Mouse (Mus musculus) lung, embryonic 16.5 days (tissue): Measurements from ENCODE around the gene Afg1l. TPM values are rescaled to one million over a fixed set of nuclear protein-coding genes. Genes with fewer than 3 reads are reported as not detected.

Experiments
- ATAC-seq: fragments of 200-750 bp; cut with Nextera tagmentation; 2 replicates; pipeline ENCODE4 v1.8.0; 2017; ENCODE audit warnings: low read depth, mild to moderate bottlenecking, moderate library complexity
- H3K27ac ChIP-seq: fragments of 300-500 bp; sonication (generic); 2 replicates; pipeline ENCODE4 v1.5.1; 2014; ENCODE audit warnings: mild to moderate bottlenecking, control low read depth, low read length
- H3K27me3 ChIP-seq: fragments of 300-500 bp; sonication (generic); 2 replicates; pipeline ENCODE4 v1.6.1; 2014; ENCODE audit warnings: low read depth, low read length, mixed read lengths; ENCODE audit not compliant: control insufficient read depth, insufficient read depth
- H3K36me3 ChIP-seq: fragments of 300-500 bp; sonication (generic); 2 replicates; pipeline ENCODE4 v1.6.1; 2014; ENCODE audit warnings: low read length; ENCODE audit not compliant: control insufficient read depth, insufficient read depth
- H3K4me1 ChIP-seq: fragments of 300-500 bp; sonication (generic); replicated peaks from 2 replicates; pipeline ENCODE4 v1.6.1; 2014; ENCODE audit warnings: low read length, mixed read lengths; ENCODE audit not compliant: control insufficient read depth, insufficient read depth
- H3K4me2 ChIP-seq: fragments of 300-500 bp; sonication (generic); 2 replicates; pipeline ENCODE4 v1.6.1; 2014; ENCODE audit warnings: low read depth, low read length, control low read depth
- H3K4me3 ChIP-seq: fragments of 300-500 bp; sonication (generic); 2 replicates; pipeline ENCODE4 v1.5.1; 2014; ENCODE audit warnings: mild to moderate bottlenecking, low read length, control low read depth
- H3K9ac ChIP-seq: fragments of 300-500 bp; sonication (generic); 2 replicates; pipeline ENCODE4 v1.6.1; 2014; ENCODE audit warnings: low read length, control low read depth
- H3K9me3 ChIP-seq: fragments of 300-500 bp; sonication (generic); 2 replicates; pipeline ENCODE4 v1.6.1; 2016; ENCODE audit warnings: low read length; ENCODE audit not compliant: control insufficient read depth
- WGBS: fragments of 180-500 bp; shearing (Covaris S2); extraction: QIAGEN DNeasy Blood & Tissue Kit; methylation state at CpG from one replicate; pipeline ENCODE4 v1.1.7; 2014; 5-methylcytosine and 5-hydroxymethylcytosine counted together
- polyA plus RNA-seq: library from polyadenylated mRNA; unstranded; fragments of >200 nt; fragmentation: Nextera tagmentation; extraction: Ambion mirVana; gene quantifications from 2 replicates; pipeline ENCODE4 v1.2.1, GENCODE M21; 2015

Afg1l gene
- polyA plus RNA-seq, 1 experiment from 2014 or later = 9.6 TPM

DNA sequence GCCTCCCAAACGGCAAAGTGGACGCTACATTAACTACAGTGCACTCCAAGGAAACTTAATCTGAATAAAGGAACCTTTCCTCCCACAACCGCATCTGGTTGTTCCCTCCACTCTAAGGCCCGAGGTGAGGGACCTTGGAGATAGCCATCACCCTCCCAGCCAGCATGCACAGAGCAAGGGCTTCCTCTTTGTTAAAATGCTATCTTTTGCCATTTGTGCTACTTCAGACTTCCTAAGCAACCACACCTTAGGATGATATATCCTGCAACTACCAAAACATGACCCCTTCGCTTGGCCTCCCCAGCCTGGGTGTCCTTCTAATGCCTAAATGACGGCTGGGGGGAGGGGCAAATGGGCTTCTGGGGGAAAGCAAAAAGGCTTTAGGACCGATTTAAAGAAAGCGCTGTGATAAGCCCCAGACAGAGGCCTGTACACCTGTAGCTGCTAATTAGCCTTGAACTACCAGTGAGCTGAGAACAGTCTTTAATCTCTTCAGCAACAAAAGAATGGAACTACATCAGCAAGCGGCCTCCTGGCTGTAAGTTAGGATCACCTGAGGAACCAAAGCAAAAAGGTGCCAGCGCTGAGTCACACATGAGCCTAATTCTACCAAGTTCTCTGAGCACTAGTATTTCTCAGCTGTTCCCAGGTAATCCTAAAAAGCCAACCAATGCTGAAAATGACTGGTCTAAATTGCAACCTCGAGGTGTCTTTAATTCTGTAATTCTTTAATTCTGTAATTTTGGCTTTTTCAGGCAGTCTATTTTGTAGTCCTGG is 206.7 kb downstream of the Afg1l start:
- Histone ChIP-seq H3K9ac (peak overlapping the region; percentile 27; the same call in 1 of the 2 replicates), H3K36me3 (peaks cover 5% of the 10 kb centered on the region; the same call in 1 of the 2 replicates), H3K4me2 (peak overlapping the region; percentile 28), H3K4me3 (peak overlapping the region; percentile 1; the same call in 1 of the 2 replicates), H3K27me3 (no peaks in the 10 kb centered on the region), H3K27ac (no peak overlapping the region), H3K9me3 (no peaks in the 10 kb centered on the region), H3K4me1 (peaks cover 52% of the 10 kb centered on the region)
- no peak for ATAC-seq
- 60% methylated on average over 11 of the region's 11 CpGs for WGBS

DNA sequence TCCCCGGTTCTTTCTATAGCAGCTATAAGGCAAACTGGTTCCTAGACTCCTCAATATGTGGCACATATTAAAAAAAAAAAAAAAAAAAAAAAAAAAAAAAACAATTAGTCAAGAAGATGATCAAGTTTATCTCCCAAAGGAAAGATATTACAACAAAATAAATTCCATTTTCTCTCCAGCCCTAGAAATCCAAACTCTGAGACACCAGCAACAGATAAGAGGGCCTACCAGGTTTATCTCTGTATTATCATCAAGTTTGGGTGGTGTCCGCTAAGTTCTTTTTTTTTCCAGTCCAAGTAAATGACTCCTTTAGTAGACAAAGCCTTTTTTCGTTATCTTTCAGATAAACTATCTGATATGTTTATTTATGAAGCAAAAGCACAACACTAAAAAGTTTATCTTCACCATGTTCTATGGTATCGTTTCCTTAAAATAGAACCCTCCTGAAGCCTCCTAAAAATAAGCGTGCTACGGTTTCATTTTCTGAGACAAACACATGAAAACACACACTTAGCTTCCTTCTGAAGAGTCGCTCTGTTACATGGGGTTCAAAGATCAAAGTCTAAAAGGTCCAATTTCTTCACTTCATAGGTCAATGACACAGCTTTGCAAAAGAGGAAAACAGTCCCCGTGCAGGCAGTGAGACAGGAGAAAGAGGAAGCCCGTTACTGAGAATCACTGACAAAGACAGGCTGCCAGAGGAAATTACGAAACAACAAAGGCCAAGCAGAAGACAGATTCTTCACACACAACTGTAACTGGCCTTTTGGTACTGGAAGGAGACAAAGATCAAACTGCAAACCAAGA is 207.9 kb downstream of the Afg1l start:
- H3K9ac ChIP-seq = no peak overlapping the region
- H3K4me1 ChIP-seq = peaks cover 52% of the 10 kb centered on the region
- H3K4me2 ChIP-seq = peak overlapping the region; percentile 28; the same call in 1 of the 2 replicates
- H3K4me3 ChIP-seq = no peak overlapping the region
- WGBS = 37% methylated on average over 10 of the region's 10 CpGs
- no peaks in the 10 kb centered on the region; the same call in 1 of the 2 replicates for H3K9me3 ChIP-seq
- H3K27ac ChIP-seq = 0 out of 2 replicates have a peak overlapping the region, but pooled peaks have one; percentile 5
- peaks cover 16% of the 10 kb centered on the region for H3K36me3 ChIP-seq
- no peak for ATAC-seq
- H3K27me3 ChIP-seq = no peaks in the 10 kb centered on the region

- H3K27me3 ChIP-seq = no peaks in the 10 kb centered on the region
- peaks cover 16% of the 10 kb centered on the region for H3K36me3 ChIP-seq
- H3K4me2 ChIP-seq = no peak overlapping the region
- peak overlapping the region; percentile 17; the same call in 1 of the 2 replicates for H3K27ac ChIP-seq
- 48% methylated on average over 15 of the region's 15 CpGs for WGBS
- H3K9me3 ChIP-seq = no peaks in the 10 kb centered on the region; the same call in 1 of the 2 replicates
- ATAC-seq = peak; percentile 72
- H3K4me1 ChIP-seq = peaks cover 50% of the 10 kb centered on the region
- H3K4me3 ChIP-seq = no peak overlapping the region
- H3K9ac ChIP-seq = no peak overlapping the region
These were observed 208.9 kb downstream of the Afg1l start for GRCm38 (mm10) chr10:42269281-42270025.

DNA sequence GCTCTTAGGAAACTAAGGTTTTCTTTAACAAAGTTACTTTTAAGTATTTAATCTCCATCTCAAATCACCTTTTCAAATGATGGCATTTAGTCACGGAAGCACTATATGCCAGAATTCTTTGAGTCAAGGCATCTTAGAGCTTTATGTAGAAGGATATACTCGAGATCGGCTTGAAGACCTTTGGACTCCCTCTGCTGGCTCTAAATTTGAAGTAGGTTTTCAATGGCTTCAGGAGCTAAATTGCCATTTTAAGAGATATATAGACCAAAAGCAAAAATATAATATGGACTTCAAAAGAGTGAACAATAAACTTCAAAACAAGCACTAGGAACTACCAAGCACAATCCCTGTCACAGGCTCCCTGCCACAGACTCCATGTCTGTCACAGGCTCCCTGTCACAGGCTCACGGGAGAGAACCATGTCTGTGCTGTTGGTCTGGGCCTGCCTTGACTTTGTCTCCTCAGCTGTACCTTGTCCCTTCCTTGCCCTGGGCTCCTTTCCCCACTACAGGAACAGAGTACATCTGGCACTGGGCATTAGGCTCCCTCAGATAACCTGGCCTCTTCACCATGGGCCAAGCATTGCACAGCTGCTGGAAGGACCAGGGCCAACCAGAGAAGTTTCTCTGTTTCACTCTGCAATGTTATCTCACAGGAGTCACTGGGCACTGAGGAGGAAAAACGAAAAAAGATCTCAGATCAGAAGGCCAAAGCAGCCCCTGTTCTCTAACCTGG is 210.4 kb downstream of the Afg1l start:
- no peak overlapping the region for H3K27ac ChIP-seq
- no peaks in the 10 kb centered on the region; the same call in 1 of the 2 replicates for H3K9me3 ChIP-seq
- no peaks in the 10 kb centered on the region for H3K27me3 ChIP-seq
- no peak for ATAC-seq
- no peak overlapping the region for H3K4me2 ChIP-seq
- H3K9ac ChIP-seq = no peak overlapping the region
- no peak overlapping the region for H3K4me3 ChIP-seq
- peaks cover 18% of the 10 kb centered on the region for H3K36me3 ChIP-seq
- peaks cover 39% of the 10 kb centered on the region for H3K4me1 ChIP-seq
- WGBS = 70% methylated on average over 5 of the region's 5 CpGs

DNA sequence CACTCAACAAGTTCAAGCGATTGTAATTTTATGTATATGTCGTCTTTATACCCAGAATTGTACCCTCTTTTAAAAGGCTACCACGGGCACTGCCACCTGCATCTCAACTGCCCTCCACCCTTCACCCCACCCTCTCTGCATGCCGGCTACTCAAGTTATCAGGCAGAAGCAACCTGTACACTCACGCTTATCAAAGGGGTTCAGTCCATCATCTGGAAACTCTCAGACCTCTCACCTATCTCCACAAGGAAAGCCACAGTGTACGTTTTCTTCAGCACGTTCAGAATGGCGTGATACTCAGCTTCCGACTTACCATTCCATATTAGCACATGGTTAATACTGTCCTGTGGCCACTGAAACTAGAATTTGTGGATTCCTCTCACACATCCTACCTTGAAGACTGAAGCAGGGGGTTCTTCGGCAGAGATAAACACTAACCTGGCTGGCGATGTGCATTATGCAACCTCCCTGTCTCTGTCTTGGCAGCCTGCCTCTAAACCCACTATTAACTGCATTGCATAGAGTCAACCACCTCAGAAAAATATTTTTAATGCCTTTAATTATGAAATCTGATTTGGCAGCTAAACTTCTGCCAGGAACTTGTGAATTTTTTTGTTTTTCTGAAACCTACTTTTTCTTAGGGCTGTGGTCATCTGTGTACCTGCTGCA is 213.2 kb downstream of the Afg1l start:
- Histone ChIP-seq H3K4me2 (no peak overlapping the region), H3K9ac (no peak overlapping the region), H3K4me3 (no peak overlapping the region), H3K27me3 (no peaks in the 10 kb centered on the region), H3K4me1 (peaks cover 21% of the 10 kb centered on the region), H3K9me3 (no peaks in the 10 kb centered on the region; the same call in 1 of the 2 replicates), H3K27ac (no peak overlapping the region), H3K36me3 (peaks cover 18% of the 10 kb centered on the region)
- no peak for ATAC-seq
- WGBS = 80% methylated on average over 11 of the region's 11 CpGs

DNA sequence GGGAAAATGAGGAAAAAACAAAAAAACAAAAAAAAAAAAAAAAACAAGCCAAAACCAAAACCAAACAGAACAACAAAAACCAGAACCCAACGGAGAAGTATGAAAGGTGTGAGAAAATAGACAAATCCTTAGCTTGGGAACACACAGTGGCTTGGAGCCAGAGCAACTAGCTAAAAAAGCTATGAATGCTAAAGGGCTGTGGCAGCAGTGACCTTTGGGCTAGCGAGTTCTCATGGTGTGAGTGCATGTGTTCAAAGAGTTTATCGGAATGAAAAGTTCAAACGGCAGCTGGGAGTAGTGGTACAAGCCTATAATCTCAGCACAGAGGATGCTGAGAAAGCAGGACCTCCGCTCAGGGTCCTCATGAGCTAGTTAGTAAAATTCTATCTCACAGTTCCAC is 214.2 kb downstream of the Afg1l start:
- no peaks in the 10 kb centered on the region for H3K27me3 ChIP-seq
- WGBS = 71% methylated on average over 5 of the region's 5 CpGs
- H3K36me3 ChIP-seq = peaks cover 18% of the 10 kb centered on the region
- H3K27ac ChIP-seq = no peak overlapping the region
- H3K4me2 ChIP-seq = no peak overlapping the region
- no peak for ATAC-seq
- no peak overlapping the region for H3K9ac ChIP-seq
- H3K4me3 ChIP-seq = no peak overlapping the region
- no peaks in the 10 kb centered on the region; the same call in 1 of the 2 replicates for H3K9me3 ChIP-seq
- H3K4me1 ChIP-seq = peaks cover 12% of the 10 kb centered on the region

DNA sequence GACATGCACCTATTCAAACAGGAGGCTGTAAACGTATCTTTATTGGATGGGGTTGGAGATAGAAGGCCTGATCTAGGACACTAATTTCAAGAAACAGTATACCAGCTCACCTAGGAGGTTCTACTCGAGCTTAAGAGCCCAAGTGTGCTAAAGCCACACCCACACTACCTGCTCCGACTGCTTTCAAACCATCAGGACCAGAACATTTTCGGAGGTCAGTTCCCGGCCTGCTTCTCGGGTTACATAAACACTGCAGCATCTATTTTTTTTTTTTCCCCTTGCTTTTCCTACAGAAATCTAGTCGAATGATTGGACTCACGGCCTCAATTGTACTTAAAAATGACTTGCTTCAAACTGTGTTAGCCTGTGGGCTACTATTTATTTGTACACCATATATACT is 214.7 kb downstream of the Afg1l start:
- no peak overlapping the region for H3K27ac ChIP-seq
- peaks cover 18% of the 10 kb centered on the region for H3K36me3 ChIP-seq
- H3K4me2 ChIP-seq = no peak overlapping the region
- no peaks in the 10 kb centered on the region; the same call in 1 of the 2 replicates for H3K9me3 ChIP-seq
- no peaks in the 10 kb centered on the region for H3K27me3 ChIP-seq
- H3K4me3 ChIP-seq = no peak overlapping the region
- no peak for ATAC-seq
- WGBS = 52% methylated on average over 8 of the region's 8 CpGs
- no peak overlapping the region for H3K9ac ChIP-seq
- H3K4me1 ChIP-seq = peaks cover 9% of the 10 kb centered on the region
